Mouse (Mus musculus) lung, adult 2 months (tissue): Measurements from ENCODE around the gene Tmem238l.

Source experiments
- CTCF ChIP-seq: fragments of 200-500 bp; IDR thresholded peaks from 2 replicates; pipeline ENCODE4 v1.5.1; 2011; ENCODE audit warnings: mild to moderate bottlenecking, low read length, control low read depth; ENCODE audit not compliant: insufficient read depth
- POLR2A ChIP-seq: fragments of 200-500 bp; IDR thresholded peaks from 2 replicates; pipeline ENCODE4 v1.6.1; 2011; ENCODE audit warnings: low read depth, mild to moderate bottlenecking, control low read depth, low read length, borderline replicate concordance; ENCODE audit errors: extremely low read depth

- TF ChIP-seq POLR2A (no peak), CTCF (no peak)
These were observed 37.2 kb downstream of the Tmem238l start for GRCm38 (mm10) chr11:66993674-66994073.
